Mouse (Mus musculus): ENCODE data around the gene Alg12.
"Not testable (repeated sequence)": the region's sequence is repeated elsewhere in the genome, so short reads cannot be mapped to it uniquely, and the experiment has no call there.

Gene Alg12

DNA sequence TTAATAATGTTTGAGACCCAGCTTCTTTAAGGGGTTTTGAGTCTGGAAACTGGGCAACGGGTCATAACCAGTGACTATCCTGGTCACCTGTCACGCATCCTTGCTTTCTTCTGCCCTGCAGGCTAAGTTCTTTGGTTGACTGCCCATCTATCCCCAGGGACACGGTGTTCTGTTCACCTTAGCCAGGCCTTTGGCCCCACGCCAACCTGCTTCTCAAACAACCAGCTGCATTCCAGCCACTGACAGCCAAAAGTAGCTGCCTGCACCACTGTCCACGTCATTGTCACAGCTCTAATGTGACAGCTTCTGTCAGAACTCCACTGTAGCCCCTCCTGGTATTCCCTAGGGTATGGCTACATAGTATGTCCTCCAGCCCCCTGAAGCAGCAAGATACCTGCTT lies 12.4 kb upstream of the Alg12 start:
- no peak for DNase-seq (ENCODE audit: low read depth, low spot score)

DNA sequence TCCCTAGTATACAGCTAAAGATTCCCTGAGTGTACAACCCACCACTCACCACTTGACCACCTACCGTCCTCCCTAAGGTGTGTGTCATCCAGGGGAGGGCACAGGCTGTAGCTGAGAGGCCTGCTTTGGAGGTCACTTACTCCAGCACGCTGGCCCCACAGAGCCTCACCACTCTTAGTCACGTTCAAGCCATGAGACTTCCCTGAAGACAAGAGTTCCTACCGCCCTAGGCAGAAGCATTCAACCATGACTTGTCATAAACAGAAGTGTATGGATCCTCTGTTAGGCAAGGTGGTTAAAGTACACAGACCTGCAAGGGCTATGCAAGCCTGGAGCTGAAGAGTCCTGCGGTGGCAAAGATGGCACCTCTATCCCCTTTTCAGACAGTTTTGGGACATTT lies 11.6 kb upstream of the Alg12 start:
- no peak for DNase-seq (ENCODE audit: low read depth, low spot score)

DNA sequence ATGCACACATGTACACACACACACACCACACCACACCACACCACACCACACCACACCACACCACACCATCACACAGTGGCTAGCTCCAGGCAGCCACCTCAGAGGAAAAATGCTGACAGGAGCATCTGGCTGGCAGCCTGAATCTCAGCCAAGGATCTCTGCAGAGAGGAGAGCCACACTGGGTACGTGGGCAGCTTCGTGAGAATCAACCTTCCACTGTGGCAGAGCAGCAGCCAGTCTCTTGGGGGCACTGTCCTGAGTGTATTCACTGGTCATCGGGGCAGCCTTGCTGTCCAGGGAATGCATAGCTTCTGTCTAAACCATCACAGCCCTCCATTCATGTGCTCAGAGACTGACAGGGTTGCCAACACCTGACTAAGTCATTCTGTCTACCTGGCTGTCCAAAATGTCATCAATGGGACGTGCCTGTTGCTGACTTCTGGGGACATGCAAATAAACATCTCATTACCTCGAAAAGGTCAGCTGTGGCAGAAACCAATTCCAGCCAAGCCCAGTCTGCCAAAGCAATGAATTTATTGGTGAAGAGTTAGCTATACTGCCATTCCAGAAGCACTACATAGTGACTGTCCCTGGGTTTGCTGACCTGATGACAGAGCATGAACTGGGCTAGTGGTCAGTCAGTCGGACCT lies 10.8 kb upstream of the Alg12 start:
- DNase-seq (ENCODE audit: low read depth, low spot score) = no peak

DNA sequence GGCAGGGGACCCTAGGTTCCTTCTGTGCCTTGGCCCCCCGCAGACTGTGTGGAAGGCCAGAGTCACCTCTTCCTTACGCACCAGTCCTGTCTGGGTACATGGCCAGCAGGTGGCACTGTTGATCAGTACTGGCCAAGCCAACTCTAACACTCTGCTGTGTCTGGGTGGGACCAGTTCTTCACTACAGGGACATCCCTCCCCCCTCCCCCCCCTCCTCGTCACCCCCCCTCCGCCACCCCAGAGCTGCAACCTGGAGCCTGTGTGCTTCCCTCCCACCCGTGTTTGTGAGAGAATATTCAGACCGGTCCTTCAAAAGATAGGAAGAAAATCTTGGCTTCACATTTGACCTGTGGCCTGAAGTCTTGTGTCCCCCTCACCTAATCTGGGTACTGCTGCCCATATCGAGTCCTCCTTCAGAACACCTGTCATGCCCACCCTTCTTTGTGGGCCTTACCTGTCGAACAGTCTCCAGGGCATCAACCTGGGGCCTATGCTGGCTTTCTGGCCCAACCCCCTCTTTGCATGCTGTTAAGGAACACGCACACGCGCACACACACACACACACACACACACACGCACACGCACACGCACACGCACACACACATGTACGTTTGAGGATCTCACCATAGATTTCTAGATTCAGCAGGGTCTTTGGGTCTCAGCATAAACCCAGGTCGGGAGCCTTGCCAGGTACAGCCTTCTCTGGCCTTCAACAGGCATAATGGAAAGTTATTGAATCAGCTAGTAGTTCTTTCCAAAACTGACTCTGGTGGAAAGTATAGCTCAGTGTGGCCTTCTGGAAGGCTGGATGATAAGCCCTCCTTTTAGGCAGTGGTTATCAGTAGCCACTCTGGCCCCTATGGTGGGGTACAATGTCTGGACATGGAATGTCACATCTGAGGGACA lies 9.9 kb upstream of the Alg12 start:
- DNase-seq (ENCODE audit: low read depth, low spot score) = no peak

DNA sequence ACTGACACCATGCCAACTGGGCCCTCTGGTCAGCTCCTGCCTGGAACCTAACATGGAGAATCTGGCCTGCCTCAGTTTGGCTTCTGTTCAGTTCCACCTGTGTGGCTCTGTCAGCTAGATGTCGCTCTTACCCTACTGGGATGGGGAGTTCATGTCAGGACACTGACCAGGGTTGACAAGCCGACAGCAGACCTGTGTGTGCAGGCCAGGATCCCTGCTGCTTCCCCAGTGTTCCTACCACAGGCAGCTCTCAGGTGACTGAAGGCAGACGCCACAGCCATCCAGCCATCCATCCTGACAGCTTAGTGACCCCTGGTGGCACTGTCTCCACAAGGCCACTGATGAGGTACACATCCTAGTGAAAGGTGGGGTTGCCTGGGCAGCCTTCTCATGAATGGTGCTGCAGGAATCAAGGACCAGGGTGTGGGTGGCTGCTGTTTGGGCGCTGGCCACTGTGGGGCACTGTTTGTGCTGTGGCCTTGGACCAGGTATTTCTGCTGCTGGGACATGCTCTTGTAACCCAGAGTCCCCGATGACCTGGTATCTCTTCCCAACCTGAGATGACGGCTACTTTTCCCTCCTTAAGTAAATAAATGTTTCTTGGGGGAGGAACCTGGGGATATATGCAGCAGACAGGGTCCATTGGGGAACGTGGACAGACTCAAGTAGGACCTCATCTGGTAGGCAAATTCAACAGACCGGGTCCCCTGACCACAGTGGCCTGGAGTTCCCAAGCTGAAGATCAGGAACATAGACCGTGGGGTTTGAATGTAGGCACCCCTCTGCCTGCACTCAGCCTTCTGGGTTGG lies 9.1 kb upstream of the Alg12 start:
- DNase-seq (ENCODE audit: low read depth, low spot score) = no peak

DNA sequence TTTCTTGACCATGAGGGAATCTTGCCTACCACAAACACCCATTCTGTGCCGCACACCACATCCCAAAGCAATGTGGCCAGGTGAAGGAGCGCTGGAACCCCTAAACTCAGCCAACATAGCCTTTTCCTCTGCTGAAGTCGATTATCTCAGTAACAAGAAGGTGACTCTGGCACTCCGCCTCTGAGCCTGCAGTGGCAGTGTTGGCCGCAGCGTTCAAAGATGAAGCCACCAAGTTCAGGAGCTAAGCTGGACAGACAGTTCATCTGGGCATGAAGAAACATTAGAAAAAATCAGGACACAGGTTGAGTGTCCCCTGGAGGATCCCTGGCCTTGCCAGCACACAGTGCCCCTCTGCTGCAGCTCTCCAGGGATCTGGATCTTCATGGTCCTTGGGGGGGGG lies 8.3 kb upstream of the Alg12 start:
- DNase-seq (ENCODE audit: low read depth, low spot score) = no peak

DNA sequence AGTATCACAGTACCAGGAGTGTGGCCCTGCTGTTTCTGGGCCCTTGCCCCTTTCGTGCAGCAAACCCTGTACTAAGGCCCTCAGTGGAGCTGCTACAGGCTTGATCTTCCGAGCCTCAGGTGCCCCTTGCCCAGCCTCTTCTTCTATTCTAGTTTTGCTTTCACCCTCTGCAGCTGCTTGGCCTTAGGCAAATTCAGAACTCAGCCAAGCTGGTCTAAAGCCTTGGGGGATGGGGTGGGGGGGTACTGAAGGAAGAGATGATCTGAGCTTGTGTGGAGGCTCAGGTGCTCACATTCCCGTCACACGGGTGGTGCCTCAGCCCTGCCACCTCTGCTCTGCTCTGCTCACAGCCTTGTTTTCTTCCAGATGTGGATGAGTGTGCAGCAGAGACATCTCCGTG lies 4.3 kb upstream of the Alg12 start:
- DNase-seq (ENCODE audit: low read depth, low spot score) = no peak

DNA sequence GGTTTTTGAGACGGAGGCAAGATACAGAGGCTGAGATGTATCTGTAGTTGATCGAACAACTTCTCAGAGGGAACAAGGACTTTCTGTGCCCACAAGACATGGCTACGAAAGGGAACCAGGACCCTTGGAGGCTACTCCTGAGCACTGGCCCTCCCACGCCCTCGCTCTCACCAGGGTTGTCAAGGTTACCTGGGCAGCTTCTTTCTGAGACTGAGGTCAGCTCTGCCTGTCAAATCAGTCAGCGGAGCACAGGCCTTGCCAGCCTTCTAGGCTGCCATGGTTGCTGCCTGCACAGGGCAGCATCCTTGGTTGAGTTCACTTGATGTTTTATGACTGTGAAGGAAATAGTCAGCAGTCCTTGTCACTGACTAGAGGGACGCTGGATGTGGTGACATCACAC lies 3.4 kb upstream of the Alg12 start:
- no peak for DNase-seq (ENCODE audit: low read depth, low spot score)

DNA sequence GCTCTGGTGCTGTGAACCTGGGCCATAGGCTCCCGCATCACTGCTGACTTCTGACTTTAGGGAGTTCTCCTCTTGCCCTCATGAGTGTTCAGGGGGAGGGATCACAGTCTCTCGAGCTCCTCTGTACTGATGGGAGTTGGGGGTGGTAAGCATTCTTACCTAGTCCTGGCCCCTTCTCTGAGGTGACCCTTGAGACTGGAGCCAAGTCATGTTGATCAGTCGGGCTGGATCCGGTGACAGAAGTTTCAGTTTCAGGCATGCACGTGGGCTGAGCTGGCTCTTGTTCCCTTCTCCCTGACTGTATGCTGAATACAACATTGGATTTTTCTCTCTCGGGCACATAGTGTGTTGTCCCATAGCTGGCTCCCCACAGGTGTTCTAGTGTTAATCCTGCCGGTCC lies 2.3 kb upstream of the Alg12 start:
- no peak for DNase-seq (ENCODE audit: low read depth, low spot score)

DNA sequence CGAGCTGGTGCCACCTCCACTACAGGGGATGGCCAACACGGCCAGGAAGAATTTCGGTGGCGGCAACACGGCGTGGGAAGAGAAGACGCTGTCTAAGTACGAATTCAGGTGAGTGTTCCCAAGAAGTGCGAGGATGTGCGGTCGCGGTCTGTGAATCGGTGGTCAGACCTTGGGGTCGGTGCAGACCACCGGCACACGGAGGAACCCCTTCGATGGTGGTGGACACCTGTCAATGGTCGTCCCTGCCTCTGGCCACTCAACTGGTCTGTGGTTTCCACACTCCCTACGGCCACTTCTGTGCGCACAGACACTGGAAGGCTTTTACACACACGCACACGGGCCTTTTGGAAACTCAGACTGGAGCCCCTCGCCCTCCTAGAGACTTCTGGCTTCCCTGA lies 787 bp upstream of the Alg12 start:
- no peak for DNase-seq (ENCODE audit: low read depth, low spot score)

DNA sequence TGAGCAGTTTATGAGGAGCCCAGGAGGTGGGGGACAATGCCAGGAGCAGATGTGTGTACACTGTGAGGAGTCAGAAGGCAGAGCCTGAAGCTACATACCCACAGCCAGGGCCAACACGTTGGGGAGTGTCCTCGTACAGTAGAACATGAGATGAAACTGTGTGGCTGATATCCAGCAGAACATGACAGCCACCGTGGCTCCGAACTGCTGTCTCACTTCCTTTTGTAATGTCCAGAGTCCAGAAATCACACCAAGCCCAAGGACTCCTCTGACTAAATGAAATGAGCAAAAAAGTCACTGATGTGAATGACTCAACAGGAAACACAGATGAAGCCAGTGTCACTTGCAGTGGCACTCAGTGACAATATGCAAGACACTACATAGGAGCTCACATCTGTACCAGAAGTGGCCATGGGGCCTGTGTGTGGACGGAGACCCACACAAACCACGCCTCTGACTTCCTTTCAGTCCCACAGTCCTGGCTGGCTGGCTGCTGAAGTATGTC lies 3.9 kb downstream of the Alg12 start:
- no peak for DNase-seq (ENCODE audit: low read depth, low spot score)

DNA sequence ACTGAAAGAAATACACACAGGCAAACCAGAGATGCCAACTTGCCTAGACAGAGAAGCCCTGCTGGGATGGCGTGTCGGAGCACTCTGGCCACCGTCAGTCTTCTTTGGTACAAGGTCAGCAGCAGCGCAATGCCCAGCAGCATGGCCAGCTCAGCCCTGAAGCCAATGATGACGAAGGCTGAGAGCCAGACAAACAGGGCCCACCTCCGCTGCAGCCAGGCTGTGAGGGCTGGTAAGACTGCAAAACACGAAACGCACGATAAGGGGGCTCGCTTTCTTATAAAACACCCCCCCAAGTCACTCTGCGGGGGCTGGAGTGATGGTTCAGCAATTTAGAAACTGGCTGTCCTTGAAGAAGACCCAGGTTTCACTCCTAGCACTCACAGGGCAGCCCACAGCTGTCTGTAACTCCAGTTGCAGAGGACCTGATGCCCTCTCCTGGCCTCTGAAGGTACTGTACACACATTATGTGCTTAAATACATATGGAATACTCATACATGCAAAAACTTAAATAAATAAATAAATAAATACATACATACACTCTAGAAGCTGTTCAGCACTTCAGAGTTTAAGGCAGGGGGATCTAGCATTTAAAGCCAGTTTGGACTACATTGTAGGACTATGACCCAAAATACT lies 4.6 kb downstream of the Alg12 start:
- DNase-seq (ENCODE audit: low read depth, low spot score) = no peak

DNA sequence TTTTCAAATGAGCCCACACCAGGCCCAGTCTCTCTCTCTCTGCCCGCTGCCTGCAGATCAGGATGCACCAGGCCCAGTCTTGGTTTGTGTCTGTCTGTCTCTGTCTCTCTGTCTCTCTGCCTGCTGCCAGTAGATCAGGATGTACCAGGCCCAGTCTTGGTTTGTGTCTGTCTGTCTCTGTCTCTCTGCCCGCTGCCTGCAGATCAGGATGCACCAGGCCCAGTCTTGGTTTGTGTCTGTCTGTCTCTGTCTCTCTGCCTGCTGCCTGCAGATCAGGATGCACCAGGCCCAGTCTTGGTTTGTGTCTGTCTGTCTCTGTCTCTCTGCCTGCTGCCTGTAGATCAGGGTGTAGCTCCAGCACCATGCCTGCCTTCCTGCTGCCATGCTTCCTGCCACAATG lies 5.2 kb downstream of the Alg12 start:
- DNase-seq (ENCODE audit: low read depth, low spot score) = not testable (repeated sequence)

DNA sequence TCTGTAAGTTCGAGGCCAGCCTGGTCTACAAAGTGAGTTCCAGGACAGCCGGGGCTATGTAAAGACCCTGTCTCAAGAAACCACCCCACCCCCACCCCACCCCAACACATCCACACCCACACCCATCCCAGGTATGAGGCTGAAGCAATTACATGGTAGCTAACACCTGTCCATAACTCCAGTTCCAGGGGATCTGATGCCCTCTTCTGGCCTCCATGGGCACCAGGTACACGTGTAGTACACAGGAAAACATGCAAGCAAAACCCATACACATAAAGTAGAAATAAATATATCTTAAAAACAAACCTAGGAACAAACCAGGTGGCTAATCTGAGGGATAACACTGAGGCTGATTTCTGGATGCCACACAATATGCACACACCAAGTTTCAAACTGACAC lies 5.9 kb downstream of the Alg12 start:
- no peak for DNase-seq (ENCODE audit: low read depth, low spot score)

DNA sequence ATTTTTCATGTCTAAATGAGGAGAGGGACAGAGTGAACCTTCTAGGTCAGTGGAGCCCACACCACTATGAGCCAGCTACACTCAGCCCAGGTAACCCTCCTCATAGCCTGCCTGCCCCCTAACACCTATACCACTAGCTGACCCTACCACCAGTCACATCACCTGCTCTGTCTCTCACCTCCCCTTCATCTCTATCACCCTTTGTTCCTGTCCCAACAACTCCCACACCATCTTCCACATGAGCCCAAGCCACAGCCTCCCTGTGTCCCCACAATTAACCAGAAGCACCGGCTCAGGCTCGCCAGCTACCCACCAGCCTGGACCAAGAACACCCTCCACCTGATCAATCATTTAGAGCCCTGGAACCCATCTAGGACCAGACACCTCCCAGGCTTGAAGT lies 8.7 kb downstream of the Alg12 start:
- no peak for DNase-seq (ENCODE audit: low read depth, low spot score)

DNA sequence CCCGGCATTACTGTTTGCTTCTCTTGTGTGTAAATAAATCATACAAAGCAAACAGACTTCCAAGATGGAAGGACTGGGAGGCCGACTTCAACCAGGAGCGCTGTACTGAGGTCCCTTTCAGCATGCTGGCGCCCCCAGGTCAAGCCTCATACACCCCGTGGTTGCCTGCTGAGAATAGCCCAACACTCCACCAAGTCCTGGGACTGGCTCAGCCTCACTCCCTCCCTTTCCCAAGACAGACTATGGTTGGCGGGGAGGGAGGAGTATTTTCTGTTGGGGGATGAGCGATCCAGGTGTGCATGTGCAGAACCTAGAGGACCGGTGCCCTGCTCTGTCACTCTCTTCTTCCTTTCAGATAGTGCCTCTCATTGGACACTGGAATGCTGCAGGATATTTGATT lies 11.0 kb downstream of the Alg12 start:
- DNase-seq (ENCODE audit: low read depth, low spot score) = no peak

DNA sequence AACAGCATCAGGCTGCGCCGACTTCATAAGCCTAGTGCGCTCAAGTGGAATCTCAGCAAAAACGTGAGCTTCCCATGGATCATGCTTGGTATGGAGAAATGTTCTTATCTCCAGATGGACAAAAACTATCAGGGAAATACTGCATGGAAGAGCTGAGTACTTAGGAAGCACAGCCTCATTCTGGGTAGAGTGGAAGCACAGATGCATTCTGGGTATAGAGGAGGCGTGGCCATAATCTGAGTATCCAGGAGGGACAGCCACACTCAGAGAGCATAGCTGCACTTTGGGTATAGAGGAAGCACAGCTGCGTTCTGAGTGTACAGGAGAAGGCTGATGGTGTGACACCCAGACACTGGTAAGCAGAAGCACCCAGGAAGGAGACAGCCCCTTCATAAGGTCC lies 16.8 kb downstream of the Alg12 start:
- DNase-seq (ENCODE audit: low read depth, low spot score) = no peak

DNA sequence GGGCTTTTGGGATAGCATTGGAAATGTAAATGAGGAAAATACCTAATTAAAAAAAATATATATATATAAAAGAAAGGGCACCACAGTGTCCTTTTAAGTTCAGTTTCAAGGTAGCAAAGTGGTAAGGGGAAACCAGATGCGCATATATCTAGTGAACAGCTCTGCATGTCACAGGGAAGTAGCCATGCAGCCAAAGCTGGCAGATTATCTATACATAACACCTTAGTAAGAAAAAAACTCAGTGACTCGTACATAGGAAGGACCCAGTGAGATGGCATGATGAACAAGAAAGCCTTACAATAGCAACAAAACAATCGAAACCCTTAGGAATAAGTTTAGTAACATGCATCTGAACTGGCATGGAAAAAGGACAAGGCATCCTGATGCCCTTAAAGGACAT lies 17.2 kb downstream of the Alg12 start:
- no peak for DNase-seq (ENCODE audit: low read depth, low spot score)

DNA sequence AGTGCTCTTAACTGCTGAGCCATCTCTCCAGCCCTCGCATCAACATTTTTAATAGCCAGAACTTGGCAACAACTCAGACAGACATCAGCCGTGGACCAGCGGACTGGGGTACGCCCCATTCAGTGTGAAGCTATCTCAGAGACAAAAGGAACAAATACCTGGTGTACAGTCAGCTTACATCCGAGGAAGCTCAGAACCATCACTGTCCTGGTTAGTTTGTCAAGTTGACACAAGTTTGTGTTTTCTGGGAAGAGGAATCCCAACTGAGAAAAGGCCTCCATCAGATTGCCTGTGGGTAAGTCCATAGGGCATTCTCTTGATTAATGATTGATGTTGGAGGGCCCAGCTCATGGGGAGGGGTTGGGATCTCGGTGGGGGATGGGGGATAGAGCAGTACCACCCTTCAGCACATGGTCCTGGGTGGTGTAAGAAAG lies 18.2 kb downstream of the Alg12 start:
- no peak for DNase-seq (ENCODE audit: low read depth, low spot score)

DNA sequence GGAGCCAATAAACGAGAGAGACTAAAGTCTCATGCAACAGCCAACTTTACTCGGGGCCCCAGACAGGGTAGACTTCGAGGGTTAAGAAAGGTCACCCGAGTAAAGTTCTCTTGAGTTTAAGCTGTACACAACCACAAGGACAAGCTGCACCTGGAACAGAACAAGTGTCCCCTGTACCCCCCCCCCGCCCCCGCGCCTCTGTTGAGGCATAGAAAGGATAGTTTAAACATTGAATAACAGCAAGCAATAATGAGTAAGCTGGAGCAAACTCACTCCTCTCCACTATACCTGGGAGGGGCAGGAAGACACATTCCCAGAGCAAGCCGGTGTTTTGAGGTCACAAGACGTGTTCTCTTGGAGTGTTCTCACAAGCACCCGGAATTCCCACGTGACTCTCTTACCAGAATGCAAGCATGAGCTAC lies 19.2 kb downstream of the Alg12 start:
- no peak for DNase-seq (ENCODE audit: low read depth, low spot score)

DNA sequence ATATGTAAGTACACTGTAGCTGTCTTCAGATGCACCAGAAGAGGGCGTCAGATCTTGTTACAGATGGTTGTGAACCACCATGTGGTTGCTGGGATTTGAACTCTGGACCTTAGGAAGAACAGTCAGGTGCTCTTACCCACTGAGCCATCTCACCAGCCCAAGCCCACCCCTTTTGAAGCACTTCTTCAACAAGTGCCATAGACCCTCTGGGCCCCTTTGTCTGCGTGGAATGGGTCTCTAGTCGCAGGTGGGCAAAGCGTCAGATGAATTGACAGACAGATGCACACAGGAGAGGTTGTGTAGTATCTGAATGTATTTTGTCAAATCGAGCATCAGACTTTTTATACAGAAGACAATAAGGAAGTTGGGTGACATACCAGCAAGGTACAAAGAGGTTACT lies 24.4 kb downstream of the Alg12 start:
- DNase-seq (ENCODE audit: low read depth, low spot score) = not testable (repeated sequence)
